Mouse (Mus musculus) brain, adult 10 weeks (tissue): Measurements from ENCODE around the gene Aptx. TPM values are rescaled to one million over a fixed set of nuclear protein-coding genes. Genes with fewer than 3 reads are reported as not detected.

Experiments
- polyA plus RNA-seq: library from polyadenylated mRNA; stranded (reverse); fragments of 350-450 nt; fragmentation: Illumina TruSeq; extraction: RNeasy Lipid Tissue Mini Kit (QIAGEN cat#74804); gene quantifications from one replicate; pipeline ENCODE4 v1.2.3, GENCODE M21; 2015; ENCODE audit warnings: low read depth, low replicate concordance

Gene Aptx
- 37.8 TPM for polyA plus RNA-seq

DNA sequence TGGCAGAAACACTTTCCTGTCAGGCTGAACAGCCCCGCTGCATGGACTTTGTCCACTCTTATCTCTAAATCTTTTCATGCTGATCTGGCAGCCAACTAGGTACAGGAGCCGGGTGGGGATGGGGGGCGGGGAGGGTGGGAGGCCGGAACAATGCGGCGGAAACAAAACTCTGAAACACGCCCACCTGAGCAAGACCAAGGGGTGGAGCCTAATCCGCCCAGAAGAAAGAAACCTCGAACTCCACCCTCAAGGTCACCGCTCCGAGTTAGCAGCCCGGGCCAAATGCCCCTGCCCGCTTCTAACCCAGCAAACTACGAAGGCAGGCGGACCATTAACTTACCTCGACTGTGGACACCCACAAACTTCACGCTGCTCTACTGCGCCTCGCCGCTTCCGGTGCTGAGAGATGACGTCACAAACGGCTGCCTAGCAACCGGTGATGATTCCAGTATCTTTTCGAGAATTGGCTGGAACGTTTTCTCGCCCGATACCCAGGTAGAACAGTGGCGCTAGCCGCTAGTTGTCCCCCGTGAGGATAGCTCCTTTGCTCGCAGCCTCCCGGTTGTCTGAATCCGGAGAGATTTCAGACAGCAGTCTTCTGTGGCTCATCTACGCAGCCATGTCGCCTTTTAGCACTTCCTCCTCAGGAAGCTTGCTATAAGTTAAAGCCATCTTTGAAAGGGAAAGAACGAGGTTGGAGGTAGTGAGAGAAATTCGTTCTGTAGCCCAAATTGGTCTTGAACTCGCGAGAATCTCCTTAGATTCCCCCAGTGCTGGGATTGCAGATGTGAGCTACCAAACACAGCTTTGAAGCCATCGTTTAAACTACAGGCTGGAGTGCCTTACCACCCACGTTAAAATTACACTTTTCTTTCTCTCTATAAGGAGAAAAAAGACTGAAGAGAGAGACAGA lies at the start of gene Aptx:
TSS of gene Aptx (minus strand) at position 398 of the 913 bp plus-strand sequence.

DNA sequence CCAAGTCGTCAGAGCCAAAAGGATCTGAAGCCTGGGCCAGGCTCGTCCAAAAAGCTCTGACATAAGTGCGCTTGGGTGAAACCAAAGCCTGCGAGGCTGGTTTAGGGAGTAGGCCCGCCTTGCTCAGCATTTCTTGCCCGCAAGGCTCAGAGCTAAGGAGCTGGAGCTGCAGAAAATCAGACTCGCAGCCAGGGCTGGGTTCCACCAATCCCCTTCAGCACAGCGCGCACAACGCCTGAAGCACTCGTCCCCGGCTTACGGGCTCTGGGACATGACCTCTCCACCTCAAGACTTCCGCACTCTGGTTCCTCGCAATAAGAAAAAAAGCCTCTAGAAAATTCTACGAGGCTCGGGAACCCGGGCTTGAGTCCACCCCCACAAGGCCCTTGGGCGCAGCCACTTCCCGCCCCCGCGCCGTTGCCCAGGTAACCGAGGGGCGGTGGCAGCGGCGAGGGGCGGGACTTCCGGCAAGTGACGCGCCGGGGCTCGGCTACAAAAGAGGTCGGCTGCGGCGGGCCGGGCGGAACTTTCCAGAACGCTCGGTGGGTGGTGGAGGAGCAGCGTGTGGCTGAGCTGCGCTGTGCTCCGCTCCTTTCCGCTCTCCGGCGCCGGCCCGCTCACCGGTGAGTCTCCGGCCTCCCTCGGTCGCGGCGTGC lies 19.1 kb upstream of the Aptx start, which contains the start of gene Dnaja1:
TSS of gene Dnaja1 (plus strand) at position 140 of the 656 bp plus-strand sequence.

Other genes with a start within 250 kb of the Aptx start
- 11.4 TPM for gene Tmem215, start 231.0 kb downstream of the Aptx start, polyA plus RNA-seq
- gene Dnaja1, start 19.0 kb upstream of the Aptx start, polyA plus RNA-seq, result 345 TPM
- gene Smu1, start 54.7 kb upstream of the Aptx start, polyA plus RNA-seq, result 74.6 TPM
- 3.7 TPM for gene B4galt1, start 150.8 kb upstream of the Aptx start, polyA plus RNA-seq
- not detected for gene Spink4, start 216.9 kb upstream of the Aptx start, polyA plus RNA-seq
- 212 TPM for gene Bag1, start 245.1 kb upstream of the Aptx start, polyA plus RNA-seq
- 145 TPM for gene Chmp5, start 245.2 kb upstream of the Aptx start, polyA plus RNA-seq